Mouse (Mus musculus) adrenal gland, postnatal 10 days (tissue): ENCODE results near the gene Ush1g. TPM values are rescaled to one million over a fixed set of nuclear protein-coding genes. Genes with fewer than 3 reads are reported as not detected.

Experiments
- DNase-seq: peaks from one replicate; pipeline ENCODE4 v3.0.0; 2021; ENCODE audit warnings: mixed read lengths
- total RNA-seq, 2 experiments: library from RNA; stranded (reverse); gene quantifications; 2 replicates each; pipeline ENCODE4 v1.2.3; 2021

Ush1g gene
- total RNA-seq, 2 experiments from 2014 or later: 0.39 to 1.00 TPM

GRCm38 (mm10) chr11:115269330-115270066 is 52.3 kb downstream of the Ush1g start:
- DNase-seq: no peak

- no peak for DNase-seq
Observed at GRCm38 (mm10) chr11:115267958-115268357, 53.9 kb downstream of the Ush1g start.

GRCm38 (mm10) chr11:115267061-115267883 is 54.6 kb downstream of the Ush1g start, which contains the start of gene Grin2c:
Gene Grin2c (minus strand): TSS chr11:115267243.
- no peak for DNase-seq

- no peak for DNase-seq
Observed at GRCm38 (mm10) chr11:115266400-115266778, 55.5 kb downstream of the Ush1g start.

GRCm38 (mm10) chr11:115265771-115266399 is 56.0 kb downstream of the Ush1g start:
- no peak for DNase-seq

Other genes starting within 250 kb of the Ush1g start
- gene Rab37, start 230.6 kb downstream of the Ush1g start, total RNA-seq: 1 to 10 TPM; 2.4 to 2.5 TPM
- gene Cd300lf, start 188.0 kb downstream of the Ush1g start, total RNA-seq: 1 to 10 TPM; 1.1 to 1.3 TPM
- gene Slc9a3r1, start 158.7 kb downstream of the Ush1g start, total RNA-seq: 10 to 100 TPM; 26.3 to 30.4 TPM
- 10 to 100 TPM in 1 of 2 experiments, 1 to 10 TPM in 1; 9.5 to 15.7 TPM for gene Tmem104, start 134.6 kb downstream of the Ush1g start, total RNA-seq
- 10 to 100 TPM; 27.4 to 28.4 TPM for gene Nat9, start 134.2 kb downstream of the Ush1g start, total RNA-seq
- under 1 TPM; 0.61 to 0.75 TPM for gene Grin2c, start 54.8 kb downstream of the Ush1g start, total RNA-seq
- gene Fdxr, start 45.0 kb downstream of the Ush1g start, total RNA-seq: 100 to 1,000 TPM; 368 to 383 TPM
- gene Fads6, start 24.4 kb downstream of the Ush1g start, total RNA-seq: 10 to 100 TPM; 12.7 to 16.1 TPM
- gene Otop2, start 14.9 kb downstream of the Ush1g start, total RNA-seq: not detected
- under 1 TPM in 1 of 2 experiments, not detected in 1; 0.12 TPM for gene Otop3, start 12.7 kb upstream of the Ush1g start, total RNA-seq
- 10 to 100 TPM; 18.7 to 19.8 TPM for gene Hid1, start 45.7 kb upstream of the Ush1g start, total RNA-seq
- 10 to 100 TPM; 30.7 to 43.9 TPM for gene Cdr2l, start 59.9 kb upstream of the Ush1g start, total RNA-seq
- gene Mrpl58, start 81.7 kb upstream of the Ush1g start, total RNA-seq: 100 to 1,000 TPM; 147 to 163 TPM
- 1,000 to 10,000 TPM in 1 of 2 experiments, 100 to 1,000 TPM in 1; 968 to 1,066 TPM for gene Atp5h, start 97.9 kb upstream of the Ush1g start, total RNA-seq
- 10 to 100 TPM; 36.4 to 48.6 TPM for gene Kctd2, start 98.1 kb upstream of the Ush1g start, total RNA-seq
- under 1 TPM in 1 of 2 experiments, not detected in 1; 0.21 TPM for gene Trim80, start 118.5 kb upstream of the Ush1g start, total RNA-seq
- gene Slc16a5, start 140.4 kb upstream of the Ush1g start, total RNA-seq: 1 to 10 TPM in 1 of 2 experiments, under 1 TPM in 1; 0.88 to 3.5 TPM
- gene Armc7, start 153.6 kb upstream of the Ush1g start, total RNA-seq: 1 to 10 TPM; 5.8 to 7.9 TPM
- gene Nt5c, start 169.8 kb upstream of the Ush1g start, total RNA-seq: 10 to 100 TPM; 70.2 to 70.9 TPM
- gene Jpt1, start 192.3 kb upstream of the Ush1g start, total RNA-seq: 100 to 1,000 TPM; 113 to 123 TPM
- 100 to 1,000 TPM; 255 to 272 TPM for gene Sumo2, start 214.2 kb upstream of the Ush1g start, total RNA-seq
- 10 to 100 TPM; 44.4 to 48.7 TPM for gene Nup85, start 242.4 kb upstream of the Ush1g start, total RNA-seq